Mouse (Mus musculus): Measurements from ENCODE around the gene Fam181a. TPM values are rescaled to one million over a fixed set of nuclear protein-coding genes. Genes with fewer than 3 reads are reported as not detected.

Gene Fam181a
- polyA plus RNA-seq, 1 experiment: 4.1 TPM

DNA sequence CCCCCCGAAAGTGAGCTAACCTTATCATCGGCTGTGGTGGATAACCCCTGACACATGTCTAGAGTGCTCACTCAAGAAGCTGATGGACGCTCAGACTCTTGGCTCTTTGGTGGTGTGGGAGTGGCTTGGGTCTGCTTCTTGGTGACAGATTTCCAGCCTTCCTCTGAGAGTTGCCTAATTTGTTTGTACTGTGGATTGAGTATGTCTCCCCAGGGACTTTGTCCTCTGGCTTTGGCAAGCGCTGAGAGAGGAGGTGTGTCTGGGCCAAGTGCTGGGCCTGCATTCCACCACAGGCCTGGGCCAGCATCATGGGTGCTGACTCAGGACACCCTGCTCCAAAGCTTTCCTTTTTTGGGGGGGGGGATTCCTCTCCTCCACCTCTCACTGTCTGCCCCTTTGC is 28.9 kb upstream of the Fam181a start:
- Histone ChIP-seq H3K27ac (ENCODE audit: insufficient read depth, low read length) (no peak overlapping the region), H3K27me3 (ENCODE audit: control insufficient read depth, insufficient read depth, low read length) (no peaks in the 10 kb centered on the region), H3K4me1 (ENCODE audit: control insufficient read depth, insufficient read depth, low read length) (no peaks in the 10 kb centered on the region), H3K4me3 (replicated peaks; ENCODE audit: insufficient read depth, low read depth, low read length) (no peak overlapping the region)
- DNase-seq: no peak
- no peak for TF ChIP-seq CTCF (IDR thresholded peaks at IDR 0.05; ENCODE audit: borderline replicate concordance, insufficient read depth, low read depth, low read length)
- no peak for TF ChIP-seq POLR2A (IDR thresholded peaks at IDR 0.05; ENCODE audit: borderline replicate concordance, insufficient read depth, low read length)
- 61% methylated on average over 4 of the region's 4 CpGs for WGBS

DNA sequence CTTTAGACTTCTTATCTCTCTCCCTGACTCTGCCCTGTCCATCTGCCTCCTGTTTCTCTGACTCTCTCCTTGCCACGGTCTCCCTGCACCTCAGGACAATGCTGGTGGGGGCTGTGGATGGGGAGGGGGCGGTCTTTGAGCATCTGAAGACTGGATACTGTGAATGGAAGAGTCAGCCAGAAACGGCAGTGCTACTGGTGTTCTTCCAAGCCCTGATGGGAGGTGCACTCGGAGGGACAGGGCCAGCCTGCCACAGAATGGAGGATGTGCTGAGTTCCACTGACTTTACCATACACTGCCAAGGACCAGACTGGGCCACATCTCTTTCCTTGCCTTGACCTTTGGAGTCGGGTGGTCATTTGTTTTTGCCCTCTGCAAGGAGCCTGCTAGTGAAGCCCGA is 27.8 kb upstream of the Fam181a start:
- WGBS: 35% methylated on average over 6 of the region's 6 CpGs
- no peak overlapping the region for H3K27ac ChIP-seq (ENCODE audit: insufficient read depth, low read length)
- TF ChIP-seq CTCF (IDR thresholded peaks at IDR 0.05; ENCODE audit: borderline replicate concordance, insufficient read depth, low read depth, low read length) (no peak), POLR2A (IDR thresholded peaks at IDR 0.05; ENCODE audit: borderline replicate concordance, insufficient read depth, low read length) (no peak)
- DNase-seq: no peak
- no peak overlapping the region for H3K4me3 ChIP-seq (replicated peaks; ENCODE audit: insufficient read depth, low read depth, low read length)
- H3K4me1 ChIP-seq (ENCODE audit: control insufficient read depth, insufficient read depth, low read length): no peaks in the 10 kb centered on the region
- H3K27me3 ChIP-seq (ENCODE audit: control insufficient read depth, insufficient read depth, low read length): no peaks in the 10 kb centered on the region

DNA sequence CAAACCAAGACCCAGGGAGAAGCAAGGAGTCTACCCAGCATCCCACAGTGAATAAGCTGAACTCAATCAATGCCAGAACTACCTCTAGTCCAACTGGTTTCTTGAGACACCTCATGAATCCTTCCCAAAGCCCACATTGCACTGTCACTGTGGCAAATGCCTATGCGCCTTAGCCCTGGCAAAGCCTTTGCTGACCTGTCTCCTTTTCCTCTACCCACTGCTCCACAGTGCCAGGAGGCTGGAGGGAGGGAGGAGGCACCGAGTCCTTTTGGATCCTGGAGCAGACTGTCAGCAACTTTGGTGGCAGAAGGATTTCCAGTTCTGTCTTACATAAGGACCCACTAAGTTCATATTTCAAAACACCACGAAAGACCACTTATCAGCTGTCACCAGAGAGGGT is 27.4 kb upstream of the Fam181a start:
- no peak for DNase-seq
- H3K4me3 ChIP-seq (replicated peaks; ENCODE audit: insufficient read depth, low read depth, low read length): no peak overlapping the region
- no peak for TF ChIP-seq CTCF (IDR thresholded peaks at IDR 0.05; ENCODE audit: borderline replicate concordance, insufficient read depth, low read depth, low read length)
- no peak for TF ChIP-seq POLR2A (IDR thresholded peaks at IDR 0.05; ENCODE audit: borderline replicate concordance, insufficient read depth, low read length)
- WGBS: 70% methylated on average over 3 of the region's 3 CpGs
- H3K27ac ChIP-seq (ENCODE audit: insufficient read depth, low read length): no peak overlapping the region
- no peaks in the 10 kb centered on the region for H3K27me3 ChIP-seq (ENCODE audit: control insufficient read depth, insufficient read depth, low read length)
- H3K4me1 ChIP-seq (ENCODE audit: control insufficient read depth, insufficient read depth, low read length): no peaks in the 10 kb centered on the region

DNA sequence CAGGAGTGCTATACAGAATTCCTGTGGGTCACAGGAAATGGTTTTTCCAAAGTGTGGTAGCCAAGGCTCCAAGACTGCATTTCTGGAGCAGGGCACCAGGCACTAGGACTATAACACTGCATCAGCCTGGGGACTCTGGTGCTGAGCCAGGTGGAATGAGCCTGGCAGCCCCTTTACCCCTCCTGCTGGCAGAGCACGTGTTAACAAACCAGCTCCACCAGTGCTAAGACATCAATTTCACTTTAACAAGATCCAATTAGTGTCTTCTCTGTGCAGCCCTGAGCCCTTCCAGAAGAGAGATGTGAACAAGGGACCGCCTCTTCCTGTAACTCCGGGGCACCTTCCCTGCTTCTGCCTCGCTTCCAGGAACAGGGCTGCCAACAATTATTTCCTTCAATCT is 23.5 kb upstream of the Fam181a start:
- no peak for DNase-seq
- no peak overlapping the region for H3K4me3 ChIP-seq (replicated peaks; ENCODE audit: insufficient read depth, low read depth, low read length)
- 43% methylated on average over 4 of the region's 4 CpGs for WGBS
- H3K4me1 ChIP-seq (ENCODE audit: control insufficient read depth, insufficient read depth, low read length): no peaks in the 10 kb centered on the region
- no peak overlapping the region for H3K27ac ChIP-seq (ENCODE audit: insufficient read depth, low read length)
- TF ChIP-seq CTCF (IDR thresholded peaks at IDR 0.05; ENCODE audit: borderline replicate concordance, insufficient read depth, low read depth, low read length) (no peak), POLR2A (IDR thresholded peaks at IDR 0.05; ENCODE audit: borderline replicate concordance, insufficient read depth, low read length) (no peak)
- H3K27me3 ChIP-seq (ENCODE audit: control insufficient read depth, insufficient read depth, low read length): no peaks in the 10 kb centered on the region

DNA sequence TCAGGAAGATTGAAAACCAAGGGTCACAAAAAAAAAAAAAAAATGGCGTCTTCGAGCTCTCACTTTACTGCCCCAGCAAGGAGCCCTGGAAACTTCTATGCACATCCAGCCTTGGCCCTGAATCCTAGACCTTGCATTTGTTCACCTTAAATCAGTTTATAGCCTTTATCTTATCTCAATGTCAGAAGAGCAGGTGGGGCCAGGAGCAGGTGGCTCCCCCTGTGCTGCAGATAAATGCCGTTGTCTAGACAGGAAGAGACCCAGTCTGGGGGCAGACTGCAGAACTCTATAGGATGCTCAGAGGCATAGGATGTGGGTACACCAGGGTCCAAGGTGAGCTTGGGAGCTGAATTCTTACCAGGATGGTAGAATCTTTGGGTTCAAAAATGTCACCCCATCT is 18.4 kb upstream of the Fam181a start:
- 90% methylated on average over 3 of the region's 3 CpGs for WGBS
- TF ChIP-seq POLR2A (IDR thresholded peaks at IDR 0.05; ENCODE audit: borderline replicate concordance, insufficient read depth, low read length): no peak
- no peak for TF ChIP-seq CTCF (IDR thresholded peaks at IDR 0.05; ENCODE audit: borderline replicate concordance, insufficient read depth, low read depth, low read length)
- DNase-seq: no peak
- H3K4me1 ChIP-seq (ENCODE audit: control insufficient read depth, insufficient read depth, low read length): no peaks in the 10 kb centered on the region
- no peak overlapping the region for H3K4me3 ChIP-seq (replicated peaks; ENCODE audit: insufficient read depth, low read depth, low read length)
- no peak overlapping the region for H3K27ac ChIP-seq (ENCODE audit: insufficient read depth, low read length)
- H3K27me3 ChIP-seq (ENCODE audit: control insufficient read depth, insufficient read depth, low read length): no peaks in the 10 kb centered on the region

DNA sequence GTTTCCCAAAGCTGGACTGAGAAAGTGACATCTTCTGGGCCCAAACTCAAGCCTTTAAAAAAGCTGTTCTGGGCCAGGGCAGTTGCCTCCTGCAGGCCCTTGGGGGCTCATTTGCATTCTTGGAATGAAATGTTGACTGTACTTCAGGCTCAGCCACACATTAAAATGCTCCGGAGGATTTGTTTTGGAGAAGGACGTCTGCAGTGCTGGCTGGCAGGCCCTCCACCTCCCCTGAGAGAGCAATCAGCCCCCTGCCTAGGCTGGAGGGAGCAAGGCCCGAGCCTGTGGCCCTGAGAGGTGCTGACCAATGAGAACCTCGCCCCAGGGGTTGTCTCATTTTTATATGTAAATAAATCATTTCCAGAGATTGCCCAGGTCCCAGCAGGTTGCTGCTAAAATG is 14.5 kb upstream of the Fam181a start:
- H3K27me3 ChIP-seq (ENCODE audit: control insufficient read depth, insufficient read depth, low read length): no peaks in the 10 kb centered on the region
- peak in 1 of 2 experiments; percentile 29 for DNase-seq
- H3K4me3 ChIP-seq (replicated peaks; ENCODE audit: insufficient read depth, low read depth, low read length): no peak overlapping the region
- H3K4me1 ChIP-seq (ENCODE audit: control insufficient read depth, insufficient read depth, low read length): no peaks in the 10 kb centered on the region
- TF ChIP-seq POLR2A (IDR thresholded peaks at IDR 0.05; ENCODE audit: borderline replicate concordance, insufficient read depth, low read length) (no peak), CTCF (IDR thresholded peaks at IDR 0.05; ENCODE audit: borderline replicate concordance, insufficient read depth, low read depth, low read length) (no peak)
- WGBS: 13% methylated on average over 4 of the region's 4 CpGs
- no peak overlapping the region for H3K27ac ChIP-seq (ENCODE audit: insufficient read depth, low read length)

DNA sequence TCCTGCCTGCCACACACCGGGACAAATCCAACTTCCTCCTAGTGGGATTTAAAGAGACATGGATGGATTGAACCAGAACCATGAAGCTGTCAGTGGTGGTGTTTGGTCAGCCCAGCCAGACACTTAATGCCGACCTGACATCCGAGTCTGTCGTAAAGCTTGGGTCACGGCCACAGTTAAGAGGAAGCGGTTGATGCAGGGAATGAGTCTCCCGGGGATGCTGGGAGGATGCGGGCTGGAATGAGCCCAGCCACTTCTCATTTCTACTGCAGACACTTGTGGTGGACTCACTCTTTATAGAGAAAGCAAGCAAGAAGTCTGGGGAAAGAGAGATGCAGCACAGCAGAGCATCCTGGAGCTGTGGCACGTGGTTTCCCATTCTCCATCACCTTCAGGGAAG is 10.3 kb upstream of the Fam181a start:
- no peaks in the 10 kb centered on the region for H3K27me3 ChIP-seq (ENCODE audit: control insufficient read depth, insufficient read depth, low read length)
- no peak overlapping the region for H3K27ac ChIP-seq (ENCODE audit: insufficient read depth, low read length)
- no peak for TF ChIP-seq POLR2A (IDR thresholded peaks at IDR 0.05; ENCODE audit: borderline replicate concordance, insufficient read depth, low read length)
- no peak for TF ChIP-seq CTCF (IDR thresholded peaks at IDR 0.05; ENCODE audit: borderline replicate concordance, insufficient read depth, low read depth, low read length)
- DNase-seq: no peak
- no peaks in the 10 kb centered on the region for H3K4me1 ChIP-seq (ENCODE audit: control insufficient read depth, insufficient read depth, low read length)
- no peak overlapping the region for H3K4me3 ChIP-seq (replicated peaks; ENCODE audit: insufficient read depth, low read depth, low read length)
- WGBS: 57% methylated on average over 9 of the region's 9 CpGs

DNA sequence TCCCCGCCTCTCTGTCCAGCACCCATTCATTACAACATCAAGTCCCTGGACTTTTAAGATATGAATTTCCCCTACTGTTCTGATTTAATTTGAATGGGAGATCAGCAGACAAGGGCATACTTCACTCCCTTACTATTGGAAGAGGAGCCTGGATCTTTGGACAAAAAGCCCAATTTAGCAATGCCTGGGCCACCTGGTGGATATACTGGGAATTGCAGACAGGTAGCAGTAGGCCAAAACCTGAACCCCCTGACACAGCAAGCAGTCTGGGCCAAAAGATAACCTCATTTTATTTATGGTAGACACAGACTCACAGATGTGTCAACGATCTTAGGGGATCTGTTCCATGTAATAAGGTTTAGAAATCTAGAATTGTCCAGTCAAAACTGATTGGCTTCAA is 9.1 kb upstream of the Fam181a start:
- WGBS: 56% methylated on average over 2 of the region's 2 CpGs
- TF ChIP-seq POLR2A (IDR thresholded peaks at IDR 0.05; ENCODE audit: borderline replicate concordance, insufficient read depth, low read length): no peak
- peak; percentile 81 for TF ChIP-seq CTCF (IDR thresholded peaks at IDR 0.05; ENCODE audit: borderline replicate concordance, insufficient read depth, low read depth, low read length)
- no peaks in the 10 kb centered on the region for H3K27me3 ChIP-seq (ENCODE audit: control insufficient read depth, insufficient read depth, low read length)
- H3K4me1 ChIP-seq (ENCODE audit: control insufficient read depth, insufficient read depth, low read length): no peaks in the 10 kb centered on the region
- no peak overlapping the region for H3K27ac ChIP-seq (ENCODE audit: insufficient read depth, low read length)
- H3K4me3 ChIP-seq (replicated peaks; ENCODE audit: insufficient read depth, low read depth, low read length): no peak overlapping the region
- peak; percentile 33 to 64 for DNase-seq

Data from cerebellum, adult 2 months (tissue).